Mouse (Mus musculus) MEL (cell line): ENCODE data around the gene Eloa. TPM values are rescaled to one million over a fixed set of nuclear protein-coding genes. Genes with fewer than 3 reads are reported as not detected.

Experiments
- DNase-seq: peaks from one replicate; pipeline ENCODE4 v3.0.0; 2011; ENCODE audit warnings: low read depth, low spot score
- H3K27ac ChIP-seq: 2 replicates; pipeline ENCODE4 v1.5.1; 2012; ENCODE audit warnings: low read depth, mild to moderate bottlenecking, control low read depth, low read length, moderate library complexity; ENCODE audit not compliant: control insufficient read depth
- H3K27me3 ChIP-seq, 2 experiments: fragments of 150-350 bp in 1 of 2; sonication (generic) in 1 of 2; 2 replicates each; pipeline ENCODE4 v1.6.1; 2012; ENCODE audit warnings: low read length in 2 of 2, mild to moderate bottlenecking in 2 of 2, improper control_type of control experiment in 1 of 2, moderate library complexity in 1 of 2; ENCODE audit not compliant: insufficient read depth in 2 of 2, control insufficient read depth in 1 of 2
- H3K36me3 ChIP-seq, 2 experiments: 2 replicates each; pipeline ENCODE4 v1.6.1; 2012 to 2014; ENCODE audit warnings: low read length in 2 of 2, improper control_type of control experiment in 1 of 2, inconsistent platforms in 1 of 2, mild to moderate bottlenecking in 1 of 2; ENCODE audit not compliant: insufficient read depth in 2 of 2, control insufficient read depth in 1 of 2
- H3K4me1 ChIP-seq, 2 experiments: fragments of 150-350 bp in 1 of 2; sonication (generic) in 1 of 2; 2 replicates each; pipeline ENCODE4 v1.6.1; 2012; ENCODE audit warnings: low read length in 2 of 2, improper control_type of control experiment in 1 of 2, mild to moderate bottlenecking in 1 of 2; ENCODE audit not compliant: insufficient read depth in 2 of 2, control insufficient read depth in 1 of 2
- H3K4me3 ChIP-seq, 2 experiments: fragments of 150-350 bp in 1 of 2; sonication (generic) in 1 of 2; 2 replicates each; pipeline ENCODE4 v1.5.1; 2012; ENCODE audit warnings: low read depth in 2 of 2, low read length in 2 of 2, mild to moderate bottlenecking in 2 of 2, moderate library complexity in 2 of 2, control low read depth in 1 of 2, improper control_type of control experiment in 1 of 2; ENCODE audit not compliant: control insufficient read depth in 1 of 2, insufficient read depth in 1 of 2
- H3K79me2 ChIP-seq: 2 replicates; pipeline ENCODE4 v1.6.1; 2012; ENCODE audit warnings: mild to moderate bottlenecking, low read length, moderate library complexity; ENCODE audit not compliant: control insufficient read depth, poor library complexity, insufficient read depth
- H3K9ac ChIP-seq: 2 replicates; pipeline ENCODE4 v1.6.1; 2012; ENCODE audit warnings: low read depth, mild to moderate bottlenecking, control low read depth, low read length, moderate library complexity; ENCODE audit not compliant: control insufficient read depth, poor library complexity, severe bottlenecking
- H3K9me3 ChIP-seq: fragments of 150-350 bp; sonication (generic); replicated peaks from 2 replicates; pipeline ENCODE4 v1.6.1; 2012; ENCODE audit warnings: mild to moderate bottlenecking, low read length, improper control_type of control experiment, moderate library complexity; ENCODE audit not compliant: insufficient read depth
- CTCF ChIP-seq, 3 experiments: IDR thresholded peaks in 2 of 3; conservative IDR thresholded peaks in 1 of 3; 2 replicates each; pipeline ENCODE4 v1.5.1; 2011 to 2012; ENCODE audit warnings: low read length in 3 of 3, low read depth in 2 of 3, mild to moderate bottlenecking in 2 of 3, improper control_type of control experiment in 1 of 3, inconsistent platforms in 1 of 3, mixed read lengths in 1 of 3, moderate library complexity in 1 of 3; ENCODE audit not compliant: control insufficient read depth in 1 of 3, insufficient read depth in 1 of 3, poor library complexity in 1 of 3, severe bottlenecking in 1 of 3
- E2F4 ChIP-seq: IDR thresholded peaks from 2 replicates; pipeline ENCODE4 v1.6.1; 2011; ENCODE audit warnings: low read depth, low read length, improper control_type of control experiment, borderline replicate concordance
- ELF1 ChIP-seq: IDR thresholded peaks from 2 replicates; pipeline ENCODE4 v1.6.1; 2014; ENCODE audit warnings: low read depth, mild to moderate bottlenecking, inconsistent platforms, low read length, improper control_type of control experiment, moderate library complexity
- ETS1 ChIP-seq: IDR thresholded peaks from 2 replicates; pipeline ENCODE4 v1.6.1; 2012; ENCODE audit warnings: low read depth, mild to moderate bottlenecking, inconsistent platforms, low read length, improper control_type of control experiment, moderate library complexity
- GABPA ChIP-seq: IDR thresholded peaks from 2 replicates; pipeline ENCODE4 v1.6.1; 2012; ENCODE audit warnings: low read depth, mild to moderate bottlenecking, inconsistent platforms, low read length, improper control_type of control experiment, moderate library complexity
- GATA1 ChIP-seq: IDR thresholded peaks from 2 replicates; pipeline ENCODE4 v1.6.1; 2011; ENCODE audit warnings: low read depth, low read length, improper control_type of control experiment
- JUND ChIP-seq: IDR thresholded peaks from 2 replicates; pipeline ENCODE4 v1.6.1; 2011; ENCODE audit warnings: low read depth, mild to moderate bottlenecking, improper control_type of control experiment, low read length
- KAT2A ChIP-seq: conservative IDR thresholded peaks from 2 replicates; pipeline ENCODE4 v1.6.1; 2012; ENCODE audit warnings: low read depth, low read length, improper control_type of control experiment, inconsistent platforms
- MAFK ChIP-seq: IDR thresholded peaks from 2 replicates; pipeline ENCODE4 v1.6.1; 2011; ENCODE audit warnings: low read depth, mild to moderate bottlenecking, low read length, improper control_type of control experiment, borderline replicate concordance
- MEF2A ChIP-seq: IDR thresholded peaks from 2 replicates; pipeline ENCODE4 v1.6.1; 2014; ENCODE audit warnings: low read depth, mild to moderate bottlenecking, inconsistent platforms, low read length, improper control_type of control experiment; ENCODE audit not compliant: poor library complexity, insufficient replicate concordance, severe bottlenecking; ENCODE audit errors: extremely low read depth
- MXI1 ChIP-seq: IDR thresholded peaks from 2 replicates; pipeline ENCODE4 v1.6.1; 2011; ENCODE audit warnings: mild to moderate bottlenecking, low read depth, low read length, improper control_type of control experiment
- MYB ChIP-seq: IDR thresholded peaks from 2 replicates; pipeline ENCODE4 v1.6.1; 2011; ENCODE audit warnings: mild to moderate bottlenecking, low read depth, low read length, improper control_type of control experiment
- NELFE ChIP-seq: IDR thresholded peaks from 2 replicates; pipeline ENCODE4 v1.6.1; 2011; ENCODE audit warnings: low read depth, low read length, improper control_type of control experiment
- NRF1 ChIP-seq: IDR thresholded peaks from 2 replicates; pipeline ENCODE4 v1.6.1; 2014; ENCODE audit warnings: low read depth, mild to moderate bottlenecking, inconsistent platforms, low read length, improper control_type of control experiment, moderate library complexity; ENCODE audit not compliant: poor library complexity, insufficient read depth, severe bottlenecking
- POLR2AphosphoS2 ChIP-seq: IDR thresholded peaks from 2 replicates; pipeline ENCODE4 v1.6.1; 2011; ENCODE audit warnings: low read length, improper control_type of control experiment
- POLR2AphosphoS5 ChIP-seq: IDR thresholded peaks from 2 replicates; pipeline ENCODE4 v1.6.1; 2012; ENCODE audit warnings: low read depth, borderline replicate concordance, mild to moderate bottlenecking, inconsistent platforms, low read length, moderate library complexity, mixed read lengths
- SIN3A ChIP-seq: IDR thresholded peaks from 2 replicates; pipeline ENCODE4 v1.6.1; 2012; ENCODE audit warnings: low read length, improper control_type of control experiment, inconsistent platforms
- SMC3 ChIP-seq: IDR thresholded peaks from 2 replicates; pipeline ENCODE4 v1.6.1; 2011; ENCODE audit warnings: low read depth, low read length, improper control_type of control experiment
- TAL1 ChIP-seq: IDR thresholded peaks from 2 replicates; pipeline ENCODE4 v1.6.1; 2012; ENCODE audit warnings: mild to moderate bottlenecking, inconsistent platforms, low read length, moderate library complexity, mixed read lengths
- TBP ChIP-seq: IDR thresholded peaks from 2 replicates; pipeline ENCODE4 v1.8.0; 2011; ENCODE audit warnings: low read depth, low read length, improper control_type of control experiment
- UBTF ChIP-seq: IDR thresholded peaks from 2 replicates; pipeline ENCODE4 v1.6.1; 2012; ENCODE audit warnings: low read depth, mild to moderate bottlenecking, inconsistent platforms, low read length, improper control_type of control experiment, moderate library complexity, borderline replicate concordance; ENCODE audit not compliant: insufficient read depth
- USF1 ChIP-seq: IDR thresholded peaks from 2 replicates; pipeline ENCODE4 v1.6.1; 2014; ENCODE audit warnings: low read depth, mild to moderate bottlenecking, inconsistent platforms, low read length, improper control_type of control experiment, moderate library complexity
- ZMIZ1 ChIP-seq: IDR thresholded peaks from 2 replicates; pipeline ENCODE4 v1.6.1; 2012; ENCODE audit warnings: low read depth, mild to moderate bottlenecking, inconsistent platforms, low read length, improper control_type of control experiment, moderate library complexity
- ZNF384 ChIP-seq: IDR thresholded peaks from 2 replicates; pipeline ENCODE4 v1.6.1; 2012; ENCODE audit warnings: low read depth, mild to moderate bottlenecking, inconsistent platforms, low read length, improper control_type of control experiment
- polyA plus RNA-seq, 2 experiments: library from polyadenylated mRNA; stranded (reverse) in 1 of 2; unstranded in 1 of 2; fragments of >175 nt in 1 of 2; fragments of >200 nt in 1 of 2; gene quantifications; 2 replicates each; pipeline versions ENCODE4 v1.2.1 to v1.2.4; 2012; ENCODE audit warnings: low replicate concordance in 2 of 2, low read depth in 1 of 2; ENCODE audit not compliant: insufficient read length in 2 of 2, insufficient read depth in 1 of 2, missing spikeins in 1 of 2
- total RNA-seq: library from RNA; depleted of rRNA; stranded (reverse); fragments of 300-350 nt; gene quantifications from 2 replicates; pipeline ENCODE4 v1.2.3, GENCODE M21; 2012

Gene Eloa
- total and polyA plus RNA-seq, 3 experiments, result 30.8 to 41.4 (median 34.1) TPM

DNA sequence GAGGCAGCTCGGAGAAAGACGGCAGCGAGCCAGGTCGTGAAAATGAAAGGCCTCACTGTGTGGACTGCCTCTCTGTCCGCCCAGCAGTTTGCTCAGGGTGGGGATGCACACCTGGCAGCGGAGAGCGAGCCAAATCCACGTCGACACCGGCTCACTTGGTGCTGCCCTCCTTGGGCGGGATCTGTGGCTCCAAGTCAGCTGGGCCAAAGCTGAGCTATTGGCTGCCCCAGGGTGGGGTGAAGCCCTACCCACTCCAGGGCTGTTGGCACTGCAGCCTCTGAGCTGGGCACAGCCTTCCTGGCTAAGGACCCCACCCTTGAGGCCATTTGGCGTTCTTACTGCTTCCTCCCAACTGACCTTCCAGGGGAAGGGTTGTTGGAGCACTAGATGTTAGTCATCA is 57.1 kb downstream of the Eloa start:
- no peaks in the 10 kb centered on the region for H3K27me3 ChIP-seq
- peak; percentile 59 for DNase-seq
- H3K9me3 ChIP-seq, result no peaks in the 10 kb centered on the region
- no peak overlapping the region for H3K27ac ChIP-seq
- peaks cover 0 to 6% of the 10 kb centered on the region in 2 experiments; a peak in 3 of 4 replicates for H3K36me3 ChIP-seq
- H3K4me1 ChIP-seq, result peaks cover 4 to 7% of the 10 kb centered on the region in 2 experiments; a peak in 3 of 4 replicates
- peaks cover 7% of the 10 kb centered on the region; the same call in 1 of the 2 replicates for H3K79me2 ChIP-seq
- H3K4me3 ChIP-seq, result peak overlapping the region; percentile 78 to 83
- peak overlapping the region; percentile 85 for H3K9ac ChIP-seq
- TF ChIP-seq MAFK (no peak), TBP (no peak), ZNF384 (no peak), SIN3A (0 out of 2 replicates have a peak, but pooled peaks have one; percentile 7), ELF1 (no peak), MEF2A (no peak), ETS1 (0 out of 2 replicates have a peak, but pooled peaks have one; percentile 16), GABPA (no peak), TAL1 (no peak), UBTF (no peak), POLR2AphosphoS2 (no peak), GATA1 (no peak), NELFE (0 out of 2 replicates have a peak, but pooled peaks have one; percentile 16), CTCF (IDR thresholded peaks at IDR 0.05 in 2 of 3, conservative IDR thresholded peaks at IDR 0.05 in 1 of 3; ENCODE audit: control insufficient read depth in 1 of 3, insufficient read depth in 1 of 3, low read depth in 2 of 3, low read length in 3 of 3, poor library complexity in 1 of 3, severe bottlenecking in 1 of 3) (no peak), SMC3 (no peak), JUND (no peak), POLR2AphosphoS5 (no peak), ZMIZ1 (no peak; the same call in 1 of the 2 replicates), NRF1 (no peak), MYB (no peak), KAT2A (no peak), USF1 (no peak), MXI1 (no peak; the same call in 1 of the 2 replicates), E2F4 (no peak)
